ENCODE assay signal across 15 mouse cellular contexts in genomic region chr17:79738847-79739498, GRCm38 (mm10). TPM values are rescaled to one million over a fixed set of nuclear protein-coding genes. Genes with fewer than 3 reads are reported as not detected.
DNase-seq lines count a peak whose midpoint lies in the region; ATAC-seq and TF ChIP-seq lines count a peak whose summit lies in the region.
"Had no signal": no experiment of that assay in that cellular context is flagged by ENCODE, and none has a peak within 500 bp of the region (broad histone marks: within the 10 kb centered on the region; RNA-seq: fewer than 3 reads in every experiment).

No protein-coding gene starts in this region.

- WGBS in heart, embryonic 11.5 days (ENCODE audit: insufficient replicate concordance), result 74% methylated on average over 5 of the region's 5 CpGs
- WGBS in embryonic facial prominence, embryonic 10.5 days, result 45% methylated on average over 5 of the region's 5 CpGs
- WGBS in limb, embryonic 13.5 days, result 27% methylated on average over 5 of the region's 5 CpGs
- WGBS in midbrain, embryonic 14.5 days, result 60% methylated on average over 5 of the region's 5 CpGs

- H3K79me3 ChIP-seq in C2C12 (ENCODE audit: low read depth), result no peaks in the 10 kb centered on the region

- ATAC-seq in heart, embryonic 11.5 days (replicated peaks; ENCODE audit: insufficient number of reproducible peaks, low FRiP score, low TSS enrichment), result no peak
- ATAC-seq in limb, embryonic 13.5 days (ENCODE audit: low FRiP score, low read depth), result peak; percentile 54
- no peak for ATAC-seq in midbrain, embryonic 14.5 days (ENCODE audit: low FRiP score, low TSS enrichment)
- ATAC-seq: inflammation-experienced regulatory T-cells, adult 6 months had no signal

- no peak overlapping the region for H3K27ac ChIP-seq in heart, embryonic 11.5 days (ENCODE audit: low read depth, low read length)
- H3K27ac ChIP-seq in embryonic facial prominence, embryonic 10.5 days (replicated peaks), result peak overlapping the region; percentile 66; the same call in 1 of the 2 replicates
- no peak overlapping the region for H3K27ac ChIP-seq in limb, embryonic 13.5 days
- H3K27ac ChIP-seq in midbrain, embryonic 14.5 days (replicated peaks; ENCODE audit: low read depth, low read length), result no peak overlapping the region
- no peak overlapping the region for H3K27ac ChIP-seq in gastrocnemius, adult 2 months
- H3K27ac ChIP-seq: forebrain, embryonic 12.5 days; liver, embryonic 13.5 days; neural tube, embryonic 15.5 days had no signal

- TF ChIP-seq CTCF in C2C12 (IDR thresholded peaks at IDR 0.05; ENCODE audit: control insufficient read depth, insufficient read depth, insufficient read length), result no peak
- TF ChIP-seq CTCF in gastrocnemius, adult 2 months (IDR thresholded peaks at IDR 0.05), result no peak

- H3K4me2 ChIP-seq in heart, embryonic 11.5 days, result no peak overlapping the region
- no peak overlapping the region for H3K4me2 ChIP-seq in limb, embryonic 13.5 days (replicated peaks)
- no peak overlapping the region for H3K4me2 ChIP-seq in midbrain, embryonic 14.5 days (ENCODE audit: low read length)
- H3K4me2 ChIP-seq: forebrain, embryonic 12.5 days; liver, embryonic 13.5 days; neural tube, embryonic 15.5 days had no signal

- H3K4me1 ChIP-seq in heart, embryonic 11.5 days (ENCODE audit: control insufficient read depth, insufficient read depth, low read length), result peaks cover 3% of the 10 kb centered on the region; the same call in 1 of the 2 replicates
- H3K4me1 ChIP-seq in embryonic facial prominence, embryonic 10.5 days, result peaks cover 34% of the 10 kb centered on the region
- peaks cover 20% of the 10 kb centered on the region for H3K4me1 ChIP-seq in limb, embryonic 13.5 days
- H3K4me1 ChIP-seq in midbrain, embryonic 14.5 days (ENCODE audit: control insufficient read depth, insufficient read depth, low read length), result no peaks in the 10 kb centered on the region
- H3K4me1 ChIP-seq: forebrain, embryonic 12.5 days; liver, embryonic 13.5 days; neural tube, embryonic 15.5 days had no signal

- no peak overlapping the region for H3ac ChIP-seq in C2C12 (ENCODE audit: control insufficient read depth, insufficient read length, low read depth)

- H3K9me3 ChIP-seq in heart, embryonic 11.5 days (replicated peaks; ENCODE audit: control insufficient read depth, low read length), result no peaks in the 10 kb centered on the region
- H3K9me3 ChIP-seq in embryonic facial prominence, embryonic 10.5 days, result no peaks in the 10 kb centered on the region
- H3K9me3 ChIP-seq in limb, embryonic 13.5 days, result no peaks in the 10 kb centered on the region
- no peaks in the 10 kb centered on the region for H3K9me3 ChIP-seq in midbrain, embryonic 14.5 days (ENCODE audit: control insufficient read depth, low read length)
- H3K9me3 ChIP-seq: forebrain, embryonic 12.5 days; liver, embryonic 13.5 days; neural tube, embryonic 15.5 days had no signal

- no peaks in the 10 kb centered on the region for H3K27me3 ChIP-seq in heart, embryonic 11.5 days (ENCODE audit: control insufficient read depth, insufficient read depth, low read length)
- H3K27me3 ChIP-seq in C2C12 (ENCODE audit: control insufficient read depth, insufficient read depth, insufficient read length), result no peaks in the 10 kb centered on the region
- H3K27me3 ChIP-seq in embryonic facial prominence, embryonic 10.5 days (replicated peaks; ENCODE audit: low read depth, poor library complexity, severe bottlenecking), result peaks cover 18% of the 10 kb centered on the region
- peaks cover 47% of the 10 kb centered on the region for H3K27me3 ChIP-seq in limb, embryonic 13.5 days
- H3K27me3 ChIP-seq in midbrain, embryonic 14.5 days (ENCODE audit: control insufficient read depth, insufficient read depth, low read length), result no peaks in the 10 kb centered on the region
- H3K27me3 ChIP-seq: liver, embryonic 13.5 days; neural tube, embryonic 15.5 days had no signal

- H3K9ac ChIP-seq in heart, embryonic 11.5 days (ENCODE audit: low read depth, low read length), result no peak overlapping the region
- no peak overlapping the region for H3K9ac ChIP-seq in limb, embryonic 13.5 days
- no peak overlapping the region for H3K9ac ChIP-seq in midbrain, embryonic 14.5 days (replicated peaks; ENCODE audit: low read length)
- H3K9ac ChIP-seq: forebrain, embryonic 12.5 days; liver, embryonic 13.5 days; neural tube, embryonic 15.5 days had no signal

- intact Hi-C loops in gastrocnemius, adult 2 months (cut with DNase I), result no loop called here

- H3K79me2 ChIP-seq in C2C12 (ENCODE audit: control insufficient read depth, insufficient read depth), result no peaks in the 10 kb centered on the region

- no peaks in the 10 kb centered on the region for H3K36me3 ChIP-seq in heart, embryonic 11.5 days (ENCODE audit: control insufficient read depth, insufficient read depth, low read length)
- H3K36me3 ChIP-seq in C2C12 (ENCODE audit: control insufficient read depth, insufficient read depth), result no peaks in the 10 kb centered on the region
- no peaks in the 10 kb centered on the region for H3K36me3 ChIP-seq in embryonic facial prominence, embryonic 10.5 days (replicated peaks)
- no peaks in the 10 kb centered on the region for H3K36me3 ChIP-seq in limb, embryonic 13.5 days
- no peaks in the 10 kb centered on the region for H3K36me3 ChIP-seq in midbrain, embryonic 14.5 days (ENCODE audit: control insufficient read depth, insufficient read depth, low read length)
- H3K36me3 ChIP-seq: forebrain, embryonic 12.5 days; liver, embryonic 13.5 days; neural tube, embryonic 15.5 days had no signal

- DNase-seq in heart, adult 11 months, result peak; percentile 75
- peak; percentile 59 for DNase-seq in embryonic facial prominence, embryonic 10.5 days (ENCODE audit: low spot score)
- no peak for DNase-seq in midbrain, embryonic 14.5 days
- no peak for DNase-seq in neural tube, embryonic 10.5 days (ENCODE audit: extremely low spot score, low spot score)
- DNase-seq in gastrocnemius, adult 2 months, result no peak
- DNase-seq: cerebellum, postnatal 36 days; liver, embryonic 13.5 days; right cerebral cortex, postnatal 14 days had no signal

- no peak overlapping the region for H3K4me3 ChIP-seq in heart, embryonic 11.5 days (ENCODE audit: low read depth, low read length)
- H3K4me3 ChIP-seq in C2C12 (ENCODE audit: insufficient read depth, poor library complexity, severe bottlenecking), result no peak overlapping the region
- no peak overlapping the region for H3K4me3 ChIP-seq in embryonic facial prominence, embryonic 10.5 days
- no peak overlapping the region for H3K4me3 ChIP-seq in limb, embryonic 13.5 days
- no peak overlapping the region for H3K4me3 ChIP-seq in midbrain, embryonic 14.5 days (replicated peaks; ENCODE audit: low read depth, low read length)
- no peak overlapping the region for H3K4me3 ChIP-seq in gastrocnemius, adult 2 months
- H3K4me3 ChIP-seq: forebrain, embryonic 12.5 days; liver, embryonic 13.5 days; neural tube, embryonic 15.5 days had no signal

TF ChIP-seq in C2C12, 6 proteins besides CTCF, POLR2A, EP300 and RAD21:
- TF ChIP-seq MYOD1 (IDR thresholded peaks at IDR 0.05; ENCODE audit: control insufficient read depth, insufficient read length, low read depth) (peak; percentile 57), MYOG (IDR thresholded peaks at IDR 0.05; ENCODE audit: control insufficient read depth, extremely low read depth, insufficient read length) (no peak), USF1 (IDR thresholded peaks at IDR 0.05; ENCODE audit: low read depth) (no peak), FOSL1 (IDR thresholded peaks at IDR 0.05; ENCODE audit: insufficient read depth, low read length, poor library complexity, severe bottlenecking) (peak; percentile 29), MAX (IDR thresholded peaks at IDR 0.05) (no peak), CEBPB (IDR thresholded peaks at IDR 0.05; ENCODE audit: low read depth) (peak; percentile 76)

RNA-seq across cellular contexts. Expression of gene Cyp1b1, which starts 24.1 kb away (rescaled TPM):
- 2.1 TPM in 2 replicates for polyA plus RNA-seq in heart, embryonic 11.5 days (2014; fragmentation: Nextera tagmentation; extraction: Ambion mirVana)
- 8.8 TPM for polyA plus RNA-seq in C2C12 (2012; fragmentation: generic; extraction: Trizol)
- 4.0 and 6.1 TPM in 2 replicates for polyA plus RNA-seq in embryonic facial prominence, embryonic 10.5 days (2016; fragmentation: Nextera tagmentation; extraction: Ambion mirVana)
- 2.6 and 3.4 TPM in 2 replicates for polyA plus RNA-seq in limb, embryonic 13.5 days (2015; fragmentation: Nextera tagmentation; extraction: Ambion mirVana)
- polyA plus RNA-seq in midbrain, embryonic 14.5 days (2014; fragmentation: Nextera tagmentation; extraction: Ambion mirVana), result 0.18 and 9.2 TPM in 2 replicates
- total RNA-seq in gastrocnemius, adult 2 months (2021), result under 1 TPM; 0.59 to 0.64 TPM
- total RNA-seq: MEL had no signal
- polyA plus RNA-seq: inflammation-experienced regulatory T-cells, adult 6 months had no signal

Comparison
In these comparisons a context has a peak if more than half of its experiments do, and no peak if none do; other contexts are left out.
1. DNase-seq: peak in heart, adult 11 months (single experiment) and embryonic facial prominence, embryonic 10.5 days (single experiment); none in midbrain, embryonic 14.5 days (single experiment), neural tube, embryonic 10.5 days (single experiment) and gastrocnemius, adult 2 months (single experiment).